Mouse (Mus musculus) liver, postnatal 0 days (tissue): ENCODE measurements around the gene Rnf144b. TPM values are rescaled to one million over a fixed set of nuclear protein-coding genes. Genes with fewer than 3 reads are reported as not detected.

ENCODE experiments used
- ATAC-seq: fragments of 200-750 bp; cut with Nextera tagmentation; 2 replicates; pipeline ENCODE4 v1.8.0; 2017; ENCODE audit warnings: mild to moderate bottlenecking, moderate library complexity
- DNase-seq: peaks from one replicate; pipeline ENCODE4 v3.0.0-alpha.2; 2016
- H3K27ac ChIP-seq: fragments of 300-500 bp; sonication (generic); 2 replicates; pipeline ENCODE4 v1.5.1; 2014; ENCODE audit warnings: antibody characterized with exemption, moderate library complexity, mild to moderate bottlenecking, low read depth
- H3K27me3 ChIP-seq: fragments of 300-500 bp; sonication (generic); 2 replicates; pipeline ENCODE4 v1.6.1; 2014; ENCODE audit warnings: low read length, control low read depth, mixed read lengths; ENCODE audit not compliant: insufficient read depth
- H3K36me3 ChIP-seq: fragments of 300-500 bp; sonication (generic); replicated peaks from 2 replicates; pipeline ENCODE4 v1.6.1; 2014; ENCODE audit warnings: mild to moderate bottlenecking, control low read depth, low read length, moderate library complexity, mixed read lengths; ENCODE audit not compliant: insufficient read depth
- H3K4me1 ChIP-seq: fragments of 300-500 bp; sonication (generic); 2 replicates; pipeline ENCODE4 v1.6.1; 2014; ENCODE audit warnings: antibody characterized with exemption, mild to moderate bottlenecking, control low read depth; ENCODE audit not compliant: insufficient read depth
- H3K4me2 ChIP-seq: fragments of 300-500 bp; sonication (generic); 2 replicates; pipeline ENCODE4 v1.6.1; 2014; ENCODE audit warnings: low read depth, mild to moderate bottlenecking, low read length, moderate library complexity, mixed read lengths
- H3K4me3 ChIP-seq: fragments of 300-500 bp; sonication (generic); 2 replicates; pipeline ENCODE4 v1.5.1; 2014; ENCODE audit warnings: low read depth, low read length
- H3K9ac ChIP-seq: fragments of 300-500 bp; sonication (generic); replicated peaks from 2 replicates; pipeline ENCODE4 v1.6.1; 2014; ENCODE audit warnings: mild to moderate bottlenecking, moderate library complexity
- H3K9me3 ChIP-seq: fragments of 300-500 bp; sonication (generic); 2 replicates; pipeline ENCODE4 v1.6.1; 2016; ENCODE audit warnings: mild to moderate bottlenecking, control low read depth, low read length, mixed read lengths
- CTCF ChIP-seq: sonication (generic); IDR thresholded peaks from 2 replicates; pipeline ENCODE4 v1.5.1; 2016; ENCODE audit warnings: antibody characterized with exemption, low read depth
- EP300 ChIP-seq: IDR thresholded peaks from 2 replicates; pipeline ENCODE4 v1.6.1; 2016; ENCODE audit warnings: antibody characterized with exemption, low read depth, mild to moderate bottlenecking
- WGBS: fragments of 180-500 bp; shearing (Covaris S2); extraction: QIAGEN DNeasy Blood & Tissue Kit; methylation state at CpG from one replicate; pipeline ENCODE4 v1.1.7; 2014; ENCODE audit not compliant: insufficient replicate concordance; 5-methylcytosine and 5-hydroxymethylcytosine counted together
- polyA plus RNA-seq: library from polyadenylated mRNA; unstranded; fragments of >200 nt; fragmentation: Nextera tagmentation; extraction: Ambion mirVana; gene quantifications from 2 replicates; pipeline ENCODE4 v1.2.1, GENCODE M21; 2015

Gene Rnf144b
- polyA plus RNA-seq, 1 experiment from 2014 or later, result 6.3 TPM

DNA sequence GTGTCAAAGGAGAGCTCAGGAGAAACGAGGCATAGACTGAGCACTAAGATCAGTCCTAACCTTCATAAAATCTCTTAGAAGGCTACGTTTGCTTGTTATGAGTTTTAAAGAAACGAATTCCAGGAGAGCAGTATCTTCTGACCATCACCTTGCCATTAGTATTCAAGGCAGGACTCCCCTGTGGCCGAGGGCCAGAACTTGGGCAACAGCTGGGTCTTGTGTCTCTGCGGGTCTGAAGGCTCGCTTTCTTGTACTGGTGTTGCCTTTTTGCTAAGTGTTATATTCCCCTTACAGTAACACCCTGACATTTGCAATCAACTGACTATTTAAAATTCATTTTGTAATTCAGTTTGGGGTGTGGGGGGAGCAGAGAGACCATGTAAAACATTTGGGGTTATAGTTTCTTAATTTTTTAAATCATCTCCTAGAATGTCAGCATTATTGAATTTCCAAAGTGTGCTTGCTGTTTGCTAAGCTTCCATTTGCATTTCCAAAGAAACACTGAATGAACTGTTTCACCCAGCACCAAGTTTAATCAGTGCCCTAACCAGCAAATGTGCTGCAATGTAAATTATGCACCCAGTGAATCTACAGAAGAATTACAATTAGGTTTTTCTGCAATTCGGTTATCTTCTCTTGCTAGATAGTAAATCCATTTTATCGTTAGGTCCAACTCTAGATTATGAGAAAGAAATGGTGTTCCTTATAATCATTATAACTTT lies 126.0 kb downstream of the Rnf144b start:
- H3K27ac ChIP-seq, result peak overlapping the region; percentile 69; the same call in 1 of the 2 replicates

DNA sequence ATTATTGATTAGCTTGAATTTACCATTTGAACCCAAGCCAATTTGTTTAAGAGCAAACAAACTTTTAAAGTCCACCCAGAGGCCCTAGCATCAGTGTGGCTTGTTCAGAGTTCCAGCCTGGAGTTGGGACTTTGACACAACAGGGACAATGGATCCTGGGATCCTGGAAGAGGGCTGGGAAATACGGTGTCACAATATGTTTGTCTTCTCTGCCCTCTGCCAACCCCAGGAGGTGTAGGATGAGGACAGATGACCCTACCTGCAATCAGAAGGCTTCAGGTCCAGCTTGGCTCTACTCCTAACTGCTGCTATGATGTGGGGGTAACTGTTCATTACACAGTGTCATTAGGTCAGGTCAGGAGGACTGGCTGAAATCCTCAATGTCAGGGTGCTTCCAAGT lies 128.2 kb downstream of the Rnf144b start:
- Histone ChIP-seq H3K9ac (no peak overlapping the region), H3K27ac (peak overlapping the region; percentile 74), H3K4me2 (no peak overlapping the region), H3K27me3 (no peaks in the 10 kb centered on the region), H3K9me3 (no peaks in the 10 kb centered on the region), H3K4me1 (peaks cover 32% of the 10 kb centered on the region), H3K36me3 (no peaks in the 10 kb centered on the region; the same call in 1 of the 2 replicates), H3K4me3 (no peak overlapping the region)
- no peak for TF ChIP-seq CTCF
- TF ChIP-seq EP300, result peak; percentile 79
- DNase-seq, result peak; percentile 63
- WGBS, result 54% methylated on average over 1 of the region's 1 CpGs
- peak; percentile 99 for ATAC-seq

More for the DNA sequence above, 126.0 kb downstream of the Rnf144b start:
- DNase-seq (no peak), ATAC-seq (no peak)
- H3K36me3 ChIP-seq, result peaks cover 16% of the 10 kb centered on the region
- H3K9me3 ChIP-seq, result no peaks in the 10 kb centered on the region
- no peaks in the 10 kb centered on the region for H3K27me3 ChIP-seq
- H3K4me2 ChIP-seq, result no peak overlapping the region
- no peak overlapping the region for H3K4me3 ChIP-seq
- WGBS, result 75% methylated on average over 8 of the region's 8 CpGs
- TF ChIP-seq CTCF (no peak), EP300 (no peak)
- H3K9ac ChIP-seq, result no peak overlapping the region
- H3K4me1 ChIP-seq, result peaks cover 32% of the 10 kb centered on the region

DNA sequence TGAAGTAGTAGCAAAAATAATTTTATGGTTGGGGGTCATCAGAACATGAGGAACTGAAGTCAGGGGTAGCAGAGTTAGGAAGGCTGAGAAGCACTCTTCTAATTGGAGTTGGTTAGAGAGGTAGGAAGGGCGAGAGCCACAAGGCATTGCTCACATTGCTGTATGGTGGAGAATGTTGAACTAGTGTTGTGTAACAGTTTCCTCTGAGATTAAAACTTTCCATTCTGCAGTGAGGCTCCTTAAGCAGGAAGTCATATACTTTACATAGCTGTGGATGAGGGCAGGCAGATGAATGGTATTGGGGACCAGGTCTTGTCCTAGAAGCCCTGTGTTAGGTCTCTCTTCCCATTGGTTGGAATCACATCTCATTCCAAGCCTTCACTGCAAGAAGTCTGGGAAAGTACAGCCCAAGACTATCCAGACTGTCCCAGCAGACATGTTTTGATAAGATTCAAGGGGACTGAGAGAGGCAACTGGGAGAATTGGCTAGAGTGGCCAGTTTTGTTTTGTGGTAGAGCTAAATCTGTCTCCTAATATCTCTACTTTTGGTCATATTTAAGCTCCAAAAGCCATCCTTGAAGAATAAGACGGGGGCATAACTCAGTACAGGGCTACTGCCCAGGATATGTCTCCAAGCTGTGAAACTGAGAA lies 128.8 kb downstream of the Rnf144b start:
- no peaks in the 10 kb centered on the region for H3K27me3 ChIP-seq
- H3K4me2 ChIP-seq, result no peak overlapping the region
- H3K9ac ChIP-seq, result no peak overlapping the region
- H3K9me3 ChIP-seq, result no peaks in the 10 kb centered on the region
- ATAC-seq (peak; percentile 58), DNase-seq (no peak)
- peak overlapping the region; percentile 74 for H3K27ac ChIP-seq
- no peak for TF ChIP-seq CTCF
- TF ChIP-seq EP300, result no peak
- H3K4me3 ChIP-seq, result no peak overlapping the region
- H3K36me3 ChIP-seq, result no peaks in the 10 kb centered on the region; the same call in 1 of the 2 replicates
- WGBS, result 58% methylated on average over 2 of the region's 2 CpGs
- peaks cover 32% of the 10 kb centered on the region for H3K4me1 ChIP-seq

DNA sequence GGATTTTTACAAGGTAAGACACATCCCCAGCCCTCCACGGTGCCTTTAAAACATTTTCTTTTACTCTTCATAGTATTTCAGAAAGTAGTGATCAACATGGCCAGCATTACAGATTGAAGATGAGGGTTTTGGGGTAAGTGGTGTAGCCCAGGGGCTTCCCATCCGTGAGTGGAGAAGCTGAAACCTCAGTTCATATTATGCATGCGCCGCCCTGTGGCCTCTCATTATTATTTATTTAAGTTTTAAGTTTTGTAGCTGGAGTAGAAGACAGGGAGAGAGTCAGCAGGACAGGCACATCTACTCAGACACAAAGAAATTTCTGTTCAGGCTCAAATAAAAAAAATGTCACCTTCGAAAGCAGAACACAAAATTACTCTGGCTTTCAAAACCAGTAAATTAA lies 131.3 kb downstream of the Rnf144b start:
- Histone ChIP-seq H3K4me2 (no peak overlapping the region), H3K27me3 (no peaks in the 10 kb centered on the region), H3K27ac (no peak overlapping the region), H3K36me3 (no peaks in the 10 kb centered on the region), H3K9ac (no peak overlapping the region), H3K4me1 (peaks cover 29% of the 10 kb centered on the region), H3K9me3 (no peaks in the 10 kb centered on the region), H3K4me3 (no peak overlapping the region)
- DNase-seq (no peak), ATAC-seq (no peak)
- TF ChIP-seq CTCF (no peak), EP300 (no peak)
- 76% methylated on average over 5 of the region's 5 CpGs for WGBS

DNA sequence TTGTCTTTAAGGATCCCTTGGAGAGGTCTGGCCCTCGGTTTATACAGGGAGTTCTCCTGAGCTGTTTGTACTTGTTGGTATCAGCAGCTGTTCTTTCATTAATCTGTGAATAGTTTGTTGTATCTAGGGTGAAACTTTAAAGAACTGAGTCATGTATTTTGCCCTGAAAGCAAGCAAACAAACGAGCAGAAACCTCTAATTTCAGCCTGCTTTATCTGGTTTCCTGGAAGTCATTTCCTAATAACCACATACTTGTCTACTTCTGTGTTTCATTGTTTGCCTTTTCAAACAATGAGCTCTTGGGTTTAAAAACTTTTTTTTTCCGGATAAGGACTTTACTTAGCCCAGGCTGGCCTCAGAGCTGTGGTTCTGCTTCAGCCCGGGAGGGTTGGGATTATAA lies 136.8 kb downstream of the Rnf144b start:
- ATAC-seq, result no peak; the same call in 1 of the 2 replicates
- DNase-seq, result no peak
- no peaks in the 10 kb centered on the region for H3K9me3 ChIP-seq
- peaks cover 15% of the 10 kb centered on the region for H3K4me1 ChIP-seq
- H3K27ac ChIP-seq, result peak overlapping the region; percentile 51; the same call in 1 of the 2 replicates
- WGBS, result 15% methylated on average over 4 of the region's 4 CpGs
- no peak overlapping the region for H3K9ac ChIP-seq
- H3K36me3 ChIP-seq, result no peaks in the 10 kb centered on the region
- no peak overlapping the region for H3K4me3 ChIP-seq
- no peak overlapping the region for H3K4me2 ChIP-seq
- no peaks in the 10 kb centered on the region for H3K27me3 ChIP-seq
- TF ChIP-seq CTCF (no peak), EP300 (peak; percentile 21; the same call in 1 of the 2 replicates)

DNA sequence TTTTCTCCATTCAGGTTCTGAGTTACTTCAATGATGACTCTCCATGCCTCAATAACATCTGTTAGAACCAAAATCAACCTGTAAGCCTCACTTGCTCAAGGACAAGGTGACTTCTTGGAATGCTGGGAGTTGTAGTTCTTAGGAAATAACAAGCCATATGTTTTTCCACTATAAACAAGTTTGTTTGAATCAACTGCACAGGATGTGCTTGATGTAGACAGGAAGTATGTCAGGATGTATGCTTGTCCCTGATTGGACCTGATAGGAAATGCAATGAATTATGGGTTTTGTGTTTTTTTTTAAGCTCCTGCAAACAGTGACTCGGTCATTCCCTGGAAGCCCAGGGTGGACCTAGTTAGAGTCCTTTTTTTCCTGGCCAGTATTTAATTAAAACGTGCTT lies 139.5 kb downstream of the Rnf144b start:
- no peak overlapping the region for H3K4me3 ChIP-seq
- DNase-seq, result no peak
- H3K27ac ChIP-seq, result no peak overlapping the region
- no peaks in the 10 kb centered on the region for H3K27me3 ChIP-seq
- 43% methylated on average over 2 of the region's 2 CpGs for WGBS
- no peak for TF ChIP-seq CTCF
- TF ChIP-seq EP300, result peak; percentile 69
- H3K4me1 ChIP-seq, result peaks cover 15% of the 10 kb centered on the region
- H3K9ac ChIP-seq, result no peak overlapping the region
- H3K4me2 ChIP-seq, result no peak overlapping the region
- no peaks in the 10 kb centered on the region for H3K9me3 ChIP-seq
- no peaks in the 10 kb centered on the region for H3K36me3 ChIP-seq
- 0 out of 2 replicates have a peak, but pooled peaks have one; percentile 28 for ATAC-seq
